Mouse (Mus musculus): ENCODE results near the gene Mfn1. TPM values are rescaled to one million over a fixed set of nuclear protein-coding genes. Genes with fewer than 3 reads are reported as not detected.

Gene Mfn1
- polyA plus RNA-seq, 1 experiment from 2014 or later: 40.5 TPM

- ATAC-seq (ENCODE audit: low FRiP score): no peak
- Histone ChIP-seq H3K9me3 (replicated peaks) (no peaks in the 10 kb centered on the region), H3K36me3 (peaks cover 26% of the 10 kb centered on the region), H3K9ac (replicated peaks) (no peak overlapping the region), H3K4me3 (replicated peaks) (no peak overlapping the region), H3K27ac (replicated peaks) (no peak overlapping the region), H3K4me2 (no peak overlapping the region), H3K27me3 (replicated peaks) (no peaks in the 10 kb centered on the region), H3K4me1 (peaks cover 47% of the 10 kb centered on the region)
Observed at GRCm38 (mm10) chr3:32513528-32513927, 15.7 kb upstream of the Mfn1 start.

GRCm38 (mm10) chr3:32527181-32527580 is 2.1 kb upstream of the Mfn1 start:
- no peak for ATAC-seq (ENCODE audit: low FRiP score)

GRCm38 (mm10) chr3:32530041-32530440 is 776 bp downstream of the Mfn1 start:
- no peak overlapping the region; the same call in 1 of the 2 replicates for H3K27ac ChIP-seq (replicated peaks)
- peak overlapping the region; percentile 93 for H3K4me3 ChIP-seq (replicated peaks)
- H3K27me3 ChIP-seq (replicated peaks): no peaks in the 10 kb centered on the region
- peaks cover 24% of the 10 kb centered on the region for H3K36me3 ChIP-seq
- no peaks in the 10 kb centered on the region for H3K9me3 ChIP-seq (replicated peaks)
- H3K9ac ChIP-seq (replicated peaks): peak overlapping the region; percentile 82
- WGBS: 17% methylated on average over 5 of the region's 5 CpGs
- peak overlapping the region; percentile 62 for H3K4me2 ChIP-seq
- no peak for ATAC-seq (ENCODE audit: low FRiP score)
- H3K4me1 ChIP-seq: peaks cover 14% of the 10 kb centered on the region

More at GRCm38 (mm10) chr3:32527181-32527580, 2.1 kb upstream of the Mfn1 start:
- peaks cover 14% of the 10 kb centered on the region for H3K4me1 ChIP-seq
- H3K4me2 ChIP-seq: no peak overlapping the region
- no peak overlapping the region for H3K27ac ChIP-seq (replicated peaks)
- H3K36me3 ChIP-seq: peaks cover 20% of the 10 kb centered on the region
- H3K9me3 ChIP-seq (replicated peaks): no peaks in the 10 kb centered on the region
- 95% methylated on average over 4 of the region's 4 CpGs for WGBS
- H3K27me3 ChIP-seq (replicated peaks): no peaks in the 10 kb centered on the region
- H3K9ac ChIP-seq (replicated peaks): no peak overlapping the region
- H3K4me3 ChIP-seq (replicated peaks): no peak overlapping the region

DNA sequence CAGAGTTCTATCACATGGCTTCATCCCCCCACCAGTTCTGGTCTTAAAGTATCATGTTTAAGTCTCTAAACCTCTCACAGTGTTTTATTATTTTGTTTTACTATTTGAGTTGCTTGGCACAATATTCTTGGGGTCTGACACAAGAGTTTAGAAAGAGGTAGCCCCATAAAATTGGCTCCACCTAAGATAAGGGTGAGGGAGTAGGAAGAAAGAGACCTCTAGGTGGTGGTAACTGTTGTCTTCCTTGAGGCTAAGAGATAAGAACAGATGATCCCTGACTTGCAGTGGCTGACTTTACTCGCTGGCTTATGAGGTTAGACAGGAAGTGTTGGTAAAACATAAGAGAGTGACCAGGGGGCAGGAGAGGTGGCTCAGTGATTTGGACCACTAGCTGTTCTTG is 6.4 kb downstream of the Mfn1 start:
- no peak for ATAC-seq (ENCODE audit: low FRiP score)
- 73% methylated on average over 1 of the region's 1 CpGs for whole genome bisulfite sequencing
- peaks cover 55% of the 10 kb centered on the region for H3K36me3 ChIP-seq

GRCm38 (mm10) chr3:32537556-32537955 is 8.3 kb downstream of the Mfn1 start:
- no peak overlapping the region for H3K9ac ChIP-seq (replicated peaks)
- H3K9me3 ChIP-seq (replicated peaks): no peaks in the 10 kb centered on the region
- H3K4me1 ChIP-seq: no peaks in the 10 kb centered on the region
- ATAC-seq (ENCODE audit: low FRiP score): no peak
- no peak overlapping the region for H3K4me3 ChIP-seq (replicated peaks)
- peaks cover 59% of the 10 kb centered on the region for H3K36me3 ChIP-seq
- no peak overlapping the region for H3K27ac ChIP-seq (replicated peaks)
- H3K4me2 ChIP-seq: no peak overlapping the region
- H3K27me3 ChIP-seq (replicated peaks): no peaks in the 10 kb centered on the region
- 24% methylated on average over 1 of the region's 1 CpGs for WGBS

More for the DNA sequence above, 6.4 kb downstream of the Mfn1 start:
- Histone ChIP-seq H3K4me1 (peaks cover 7% of the 10 kb centered on the region; the same call in 1 of the 2 replicates), H3K9ac (replicated peaks) (no peak overlapping the region), H3K4me2 (no peak overlapping the region), H3K9me3 (replicated peaks) (no peaks in the 10 kb centered on the region), H3K4me3 (replicated peaks) (no peak overlapping the region), H3K27ac (replicated peaks) (no peak overlapping the region), H3K27me3 (replicated peaks) (no peaks in the 10 kb centered on the region)

- Histone ChIP-seq H3K27me3 (replicated peaks) (no peaks in the 10 kb centered on the region), H3K4me2 (no peak overlapping the region), H3K9ac (replicated peaks) (no peak overlapping the region), H3K4me1 (no peaks in the 10 kb centered on the region), H3K36me3 (peaks cover 58% of the 10 kb centered on the region), H3K4me3 (replicated peaks) (no peak overlapping the region), H3K27ac (replicated peaks) (no peak overlapping the region), H3K9me3 (replicated peaks) (no peaks in the 10 kb centered on the region)
- WGBS: 95% methylated on average over 5 of the region's 5 CpGs
- ATAC-seq (ENCODE audit: low FRiP score): no peak
Observed at GRCm38 (mm10) chr3:32538091-32538490, 8.8 kb downstream of the Mfn1 start.

DNA sequence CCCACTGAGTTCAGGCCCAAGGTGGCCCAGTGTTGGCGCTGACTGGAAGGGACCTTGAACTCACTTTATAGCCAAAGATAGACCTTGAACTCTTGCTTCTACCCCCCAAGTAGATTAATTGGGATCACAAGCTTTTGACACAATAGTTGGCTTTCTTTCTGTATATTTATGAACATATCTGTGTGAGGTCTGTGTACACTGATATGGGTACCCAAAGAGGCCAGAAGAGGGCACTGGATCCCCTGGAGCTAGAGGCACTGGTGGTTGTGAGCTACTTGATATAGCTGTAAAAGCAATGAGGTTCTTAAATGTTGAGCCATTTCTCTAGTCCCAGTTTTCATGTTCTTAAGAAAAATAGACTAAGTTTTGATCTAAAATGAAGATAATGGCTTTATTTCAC is 23.8 kb downstream of the Mfn1 start:
- Histone ChIP-seq H3K4me3 (replicated peaks) (no peak overlapping the region), H3K27me3 (replicated peaks) (no peaks in the 10 kb centered on the region), H3K4me1 (no peaks in the 10 kb centered on the region), H3K36me3 (peaks cover 40% of the 10 kb centered on the region), H3K9me3 (replicated peaks) (no peaks in the 10 kb centered on the region), H3K27ac (replicated peaks) (no peak overlapping the region), H3K4me2 (no peak overlapping the region), H3K9ac (replicated peaks) (no peak overlapping the region)
- no peak for ATAC-seq (ENCODE audit: low FRiP score)
- WGBS: 100% methylated on average over 1 of the region's 1 CpGs

DNA sequence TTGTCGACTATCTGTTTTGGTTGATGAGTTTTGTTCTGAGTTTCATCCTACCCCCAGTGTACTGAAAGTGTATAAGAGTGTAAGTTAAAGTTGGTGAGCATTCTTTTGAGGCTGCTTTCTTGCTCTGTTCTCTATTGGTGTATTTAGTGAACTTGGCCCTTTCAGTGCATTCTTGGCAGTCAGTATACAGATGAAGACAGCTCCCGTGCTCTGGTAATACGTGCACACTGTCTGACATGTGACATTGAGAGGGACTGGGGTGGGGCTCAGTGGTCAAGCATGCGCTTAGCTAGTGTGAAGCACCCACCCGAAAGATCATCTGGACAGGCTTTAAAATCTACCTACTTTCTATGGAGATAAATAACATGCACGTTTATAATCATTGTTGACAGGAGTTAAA is 34.1 kb downstream of the Mfn1 start:
- WGBS: 95% methylated on average over 6 of the region's 6 CpGs
- ATAC-seq (ENCODE audit: low FRiP score): no peak
- no peaks in the 10 kb centered on the region for H3K27me3 ChIP-seq (replicated peaks)
- peaks cover 64% of the 10 kb centered on the region for H3K36me3 ChIP-seq
- no peak overlapping the region for H3K4me3 ChIP-seq (replicated peaks)
- no peaks in the 10 kb centered on the region for H3K4me1 ChIP-seq
- H3K9me3 ChIP-seq (replicated peaks): no peaks in the 10 kb centered on the region
- H3K27ac ChIP-seq (replicated peaks): no peak overlapping the region
- no peak overlapping the region for H3K9ac ChIP-seq (replicated peaks)
- no peak overlapping the region for H3K4me2 ChIP-seq

DNA sequence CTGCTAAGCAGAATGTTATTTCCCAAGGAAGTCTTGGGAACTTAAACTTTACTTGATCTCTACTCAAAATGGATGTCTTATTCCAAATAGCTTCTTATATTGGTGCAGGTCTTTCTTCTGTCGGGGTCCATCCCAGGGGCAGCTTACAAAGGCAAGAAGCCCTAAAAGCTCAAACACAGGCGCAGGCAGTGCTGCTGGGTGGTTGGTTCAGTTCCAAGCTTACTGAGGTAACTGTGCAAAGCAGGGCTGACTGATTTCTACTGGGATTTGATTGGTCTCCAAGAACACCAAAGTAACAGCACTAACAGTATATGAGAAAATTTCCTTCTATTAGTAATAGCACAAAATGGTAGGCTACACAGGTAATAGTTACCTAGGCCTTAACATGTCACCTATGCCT is 43.8 kb downstream of the Mfn1 start:
- WGBS: 97% methylated on average over 2 of the region's 2 CpGs
- no peaks in the 10 kb centered on the region for H3K4me1 ChIP-seq
- no peak overlapping the region for H3K4me3 ChIP-seq (replicated peaks)
- H3K9me3 ChIP-seq (replicated peaks): no peaks in the 10 kb centered on the region
- ATAC-seq (ENCODE audit: low FRiP score): no peak
- H3K27ac ChIP-seq (replicated peaks): no peak overlapping the region
- H3K27me3 ChIP-seq (replicated peaks): no peaks in the 10 kb centered on the region
- no peak overlapping the region for H3K9ac ChIP-seq (replicated peaks)
- peaks cover 72% of the 10 kb centered on the region for H3K36me3 ChIP-seq
- H3K4me2 ChIP-seq: no peak overlapping the region

DNA sequence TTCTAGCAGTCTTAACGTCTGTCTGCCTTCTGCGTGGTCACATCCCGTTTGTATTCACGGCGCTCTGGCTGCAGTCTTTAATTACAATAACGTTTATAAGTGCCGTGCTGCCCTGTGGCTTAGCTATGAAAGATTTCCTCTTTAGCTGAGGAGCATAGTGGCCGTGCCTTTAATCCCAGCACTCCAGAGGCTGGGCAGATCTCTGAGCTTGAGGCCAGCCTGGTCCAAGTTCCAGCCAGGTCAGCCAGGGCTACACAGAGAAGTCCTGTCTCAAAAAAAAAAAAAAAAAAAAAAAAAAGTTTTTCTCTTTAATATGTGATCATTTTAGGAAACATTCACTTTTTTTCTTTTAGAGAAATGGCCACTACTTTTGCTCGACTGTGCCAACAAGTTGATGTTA is 44.6 kb downstream of the Mfn1 start:
- no peak overlapping the region for H3K9ac ChIP-seq (replicated peaks)
- no peaks in the 10 kb centered on the region for H3K9me3 ChIP-seq (replicated peaks)
- ATAC-seq (ENCODE audit: low FRiP score): no peak
- 72% methylated on average over 9 of the region's 9 CpGs for WGBS
- no peak overlapping the region for H3K4me2 ChIP-seq
- peaks cover 69% of the 10 kb centered on the region for H3K36me3 ChIP-seq
- no peaks in the 10 kb centered on the region for H3K27me3 ChIP-seq (replicated peaks)
- H3K4me1 ChIP-seq: no peaks in the 10 kb centered on the region
- no peak overlapping the region for H3K4me3 ChIP-seq (replicated peaks)
- H3K27ac ChIP-seq (replicated peaks): no peak overlapping the region

- Histone ChIP-seq H3K4me1 (no peaks in the 10 kb centered on the region), H3K9ac (replicated peaks) (no peak overlapping the region), H3K27me3 (replicated peaks) (no peaks in the 10 kb centered on the region), H3K9me3 (replicated peaks) (no peaks in the 10 kb centered on the region), H3K36me3 (peaks cover 60% of the 10 kb centered on the region), H3K27ac (replicated peaks) (no peak overlapping the region), H3K4me3 (replicated peaks) (no peak overlapping the region), H3K4me2 (no peak overlapping the region)
- WGBS: 98% methylated on average over 3 of the region's 3 CpGs
- ATAC-seq (ENCODE audit: low FRiP score): no peak
Observed at GRCm38 (mm10) chr3:32575151-32575550, 45.9 kb downstream of the Mfn1 start.

GRCm38 (mm10) chr3:32578772-32579171 is 49.5 kb downstream of the Mfn1 start:
- no peak overlapping the region for H3K4me2 ChIP-seq
- no peak for ATAC-seq (ENCODE audit: low FRiP score)
- H3K4me3 ChIP-seq (replicated peaks): no peak overlapping the region
- H3K36me3 ChIP-seq: peaks cover 76% of the 10 kb centered on the region
- no peak overlapping the region for H3K9ac ChIP-seq (replicated peaks)
- no peaks in the 10 kb centered on the region for H3K27me3 ChIP-seq (replicated peaks)
- WGBS: 92% methylated on average over 5 of the region's 5 CpGs
- no peaks in the 10 kb centered on the region for H3K4me1 ChIP-seq
- no peaks in the 10 kb centered on the region for H3K9me3 ChIP-seq (replicated peaks)
- H3K27ac ChIP-seq (replicated peaks): no peak overlapping the region

- Histone ChIP-seq H3K27ac (replicated peaks) (no peak overlapping the region), H3K4me1 (no peaks in the 10 kb centered on the region), H3K4me2 (no peak overlapping the region), H3K9me3 (replicated peaks) (no peaks in the 10 kb centered on the region), H3K36me3 (peaks cover 72% of the 10 kb centered on the region), H3K9ac (replicated peaks) (no peak overlapping the region), H3K4me3 (replicated peaks) (no peak overlapping the region), H3K27me3 (replicated peaks) (no peaks in the 10 kb centered on the region)
- ATAC-seq (ENCODE audit: low FRiP score): no peak
- WGBS: 82% methylated on average over 3 of the region's 3 CpGs
Observed at GRCm38 (mm10) chr3:32580738-32581137, 51.5 kb downstream of the Mfn1 start.
